Mouse (Mus musculus) CD8-positive naive resting alpha-beta T cell, adult 2 months (primary cell): ENCODE measurements around the gene Ccdc141.

ENCODE experiments used
- DNase-seq, 2 experiments: peaks; one replicate each; pipeline ENCODE4 v3.0.0; 2022; ENCODE audit warnings: low read depth in 2 of 2, low spot score in 2 of 2

Ccdc141 gene

DNA sequence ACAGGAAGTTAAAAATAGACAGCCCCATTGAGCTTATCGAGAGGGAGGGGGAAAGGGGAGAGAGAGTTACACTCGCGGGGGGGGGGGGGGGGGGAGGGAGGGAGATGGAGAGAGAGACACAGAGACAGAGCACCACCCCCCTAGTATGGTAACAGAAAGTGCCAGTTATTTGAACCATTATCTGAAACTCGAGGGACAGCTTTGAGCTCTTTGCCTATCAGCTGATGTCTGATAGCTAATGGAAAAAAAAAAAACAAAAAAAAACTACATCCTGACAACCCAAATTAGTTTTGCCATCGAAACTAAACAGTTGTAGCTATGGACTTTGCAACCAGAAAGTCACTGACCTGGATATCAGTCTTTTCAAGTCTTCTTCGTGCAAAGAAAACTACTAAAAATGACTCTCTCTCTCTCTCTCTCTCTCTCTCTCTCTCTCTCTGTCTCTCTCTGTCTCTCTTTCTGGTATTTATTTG is at the start of gene Ccdc141:
Ccdc141 (minus strand) TSS at position 4 of the 473 bp plus-strand sequence.
- DNase-seq = no peak

DNA sequence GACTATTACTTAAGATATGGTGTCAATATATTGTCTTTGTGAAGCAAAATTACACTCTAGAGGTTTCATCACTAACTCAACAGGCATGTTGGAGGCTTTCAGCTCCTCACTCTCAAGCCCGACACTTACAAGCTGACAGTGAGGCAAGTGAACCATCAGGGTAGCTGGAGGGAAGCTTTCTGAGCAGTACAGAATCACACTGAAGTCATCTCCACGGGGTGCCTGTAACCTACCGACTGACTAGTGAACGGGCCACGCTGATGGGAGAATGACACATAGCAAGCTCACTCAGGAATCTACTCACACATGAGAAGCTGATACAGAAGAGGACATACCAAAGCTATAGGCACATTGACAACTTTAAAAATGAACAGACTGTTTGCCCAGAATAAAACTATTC is 42.4 kb upstream of the Ccdc141 start:
- no peak for DNase-seq

DNA sequence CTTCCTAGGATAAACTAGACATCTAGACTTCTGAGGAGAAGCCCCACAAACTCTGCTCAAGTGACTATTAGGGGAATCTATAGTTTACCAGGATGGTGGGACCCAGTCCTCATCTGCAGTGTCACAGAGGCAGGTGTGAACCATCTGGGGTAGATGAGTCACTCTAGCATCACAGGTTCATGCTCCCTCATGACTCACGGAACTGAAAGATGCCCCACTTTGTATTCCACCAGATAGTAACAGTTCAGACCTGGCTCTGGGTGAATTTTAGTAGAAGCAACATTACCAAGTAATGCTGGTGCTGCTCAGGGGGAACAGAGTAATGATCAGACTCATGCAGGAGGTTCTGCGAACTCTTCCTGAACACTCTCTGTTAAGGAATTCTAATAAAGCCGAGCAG is 36.5 kb upstream of the Ccdc141 start:
- no peak for DNase-seq

DNA sequence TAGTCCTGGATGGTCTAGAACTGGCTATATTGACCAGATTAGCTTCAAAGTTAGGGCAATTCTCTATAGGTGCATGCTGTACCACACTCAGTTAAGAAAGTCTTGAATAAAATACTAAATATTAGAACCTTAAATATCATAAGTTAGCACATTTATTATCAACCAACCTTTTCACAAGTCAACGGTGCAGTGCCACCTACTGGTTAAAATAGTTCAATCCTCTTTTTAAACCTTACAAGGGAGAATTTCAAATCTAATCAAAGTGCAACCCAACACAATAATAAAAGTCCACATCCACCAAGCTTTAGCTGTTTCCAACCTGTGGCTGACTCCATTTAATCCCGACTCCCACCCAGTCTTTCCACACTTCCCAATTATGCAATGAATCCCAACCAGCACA is 33.5 kb upstream of the Ccdc141 start:
- DNase-seq = no peak

DNA sequence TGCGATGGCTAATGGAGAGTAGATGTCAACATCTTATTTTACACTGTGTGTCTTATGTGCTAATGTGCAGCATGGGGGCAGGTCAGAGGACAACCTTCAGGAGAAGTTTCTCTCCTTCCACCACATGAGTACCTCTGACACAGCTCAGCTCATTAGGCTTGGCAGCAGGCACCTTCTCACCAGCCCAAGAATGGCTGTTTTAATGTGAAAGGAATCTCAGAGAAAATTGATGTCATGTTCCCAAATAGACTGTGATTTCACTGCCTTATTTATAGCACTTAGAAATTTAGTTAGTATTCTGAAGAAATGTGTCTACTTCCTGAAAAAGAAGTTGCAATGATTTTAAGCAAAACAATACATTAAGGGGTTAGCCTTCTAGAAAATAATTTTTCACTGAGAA is 31.5 kb upstream of the Ccdc141 start:
- no peak for DNase-seq

DNA sequence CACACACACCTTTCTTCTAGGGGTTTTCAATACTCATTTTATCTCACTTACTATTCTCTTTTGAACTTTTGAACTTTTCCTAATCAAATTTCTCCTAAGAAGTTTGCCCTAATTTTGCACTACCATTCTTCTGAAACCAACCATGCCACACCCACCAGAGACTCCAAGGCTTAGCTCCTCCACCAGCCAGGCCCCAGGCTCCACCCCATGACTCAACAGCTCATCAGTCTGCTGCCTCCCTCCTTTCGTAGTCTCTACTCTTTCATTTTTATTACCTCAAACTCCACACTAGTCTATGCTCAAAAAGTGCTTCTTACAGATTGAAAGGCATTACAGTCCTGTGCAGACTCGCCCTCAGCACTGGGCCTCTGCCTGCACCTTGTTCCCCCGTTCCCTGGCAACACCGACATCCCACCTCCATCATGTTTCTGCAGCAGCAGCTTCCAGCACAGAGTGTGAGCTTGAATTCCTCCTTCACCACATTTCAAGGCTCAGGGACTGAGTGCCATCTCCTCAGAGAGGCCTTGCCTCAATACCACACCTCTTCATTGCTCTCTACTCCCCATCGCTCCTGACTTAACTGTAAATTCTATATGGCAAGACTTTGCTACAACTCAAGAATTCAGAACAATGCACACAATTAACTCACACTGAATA is 30.6 kb upstream of the Ccdc141 start:
- no peak for DNase-seq

DNA sequence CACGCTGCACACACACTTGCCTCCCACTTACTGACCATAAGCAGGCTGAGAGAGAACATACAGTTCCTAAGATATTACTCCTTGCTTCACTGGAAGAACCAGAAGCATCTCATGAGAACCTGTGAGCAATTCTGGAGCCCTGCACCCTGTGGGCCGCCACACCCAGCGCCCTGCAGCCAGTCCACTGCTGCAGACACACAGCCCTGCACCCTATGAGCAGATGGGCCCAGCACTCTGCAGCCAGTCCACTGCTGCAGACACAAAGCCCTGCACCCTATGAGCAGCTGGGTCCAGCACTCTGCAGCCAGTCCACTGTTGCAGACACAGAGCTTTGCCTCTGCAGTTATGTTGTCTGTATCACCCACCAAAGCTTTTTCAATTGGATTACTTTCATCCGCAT is 29.9 kb upstream of the Ccdc141 start:
- DNase-seq = no peak

DNA sequence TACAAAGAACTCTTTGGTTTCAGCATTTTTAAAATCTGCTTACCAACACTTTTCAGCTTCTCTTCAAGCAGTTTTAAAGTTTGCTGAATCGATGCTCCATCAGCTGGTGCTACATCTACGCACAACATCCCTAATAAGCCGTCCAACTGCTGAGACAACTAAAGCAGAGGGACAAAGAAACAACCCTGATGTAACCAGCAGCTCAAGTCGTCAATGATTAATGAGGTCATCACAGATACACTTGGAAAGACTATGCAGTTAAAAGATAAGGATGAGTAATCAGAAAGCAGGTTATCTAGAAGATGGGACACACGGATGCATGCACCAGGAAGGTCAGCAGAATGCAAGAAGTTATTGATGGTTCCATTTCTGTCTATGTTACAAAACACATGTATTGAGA is 27.8 kb upstream of the Ccdc141 start:
- no peak for DNase-seq

DNA sequence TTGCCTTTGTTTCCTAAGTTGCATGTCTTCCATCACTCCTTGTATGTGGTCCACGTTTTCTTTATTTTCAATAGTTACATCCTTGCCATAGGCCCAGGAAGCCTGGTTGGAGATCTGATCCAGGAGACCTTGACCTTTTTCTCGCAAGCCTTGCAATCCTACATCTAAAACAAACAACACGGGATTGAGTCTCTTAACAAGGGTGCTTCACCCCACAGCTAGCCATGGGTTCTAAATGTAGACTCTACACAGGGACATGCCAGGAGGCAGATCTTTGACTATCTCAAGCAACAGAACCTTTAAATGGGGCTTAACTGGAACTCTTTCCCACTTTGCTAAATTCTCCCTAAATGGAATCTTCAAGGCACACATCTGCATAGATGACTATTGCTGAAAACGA is 26.4 kb upstream of the Ccdc141 start:
- no peak for DNase-seq

DNA sequence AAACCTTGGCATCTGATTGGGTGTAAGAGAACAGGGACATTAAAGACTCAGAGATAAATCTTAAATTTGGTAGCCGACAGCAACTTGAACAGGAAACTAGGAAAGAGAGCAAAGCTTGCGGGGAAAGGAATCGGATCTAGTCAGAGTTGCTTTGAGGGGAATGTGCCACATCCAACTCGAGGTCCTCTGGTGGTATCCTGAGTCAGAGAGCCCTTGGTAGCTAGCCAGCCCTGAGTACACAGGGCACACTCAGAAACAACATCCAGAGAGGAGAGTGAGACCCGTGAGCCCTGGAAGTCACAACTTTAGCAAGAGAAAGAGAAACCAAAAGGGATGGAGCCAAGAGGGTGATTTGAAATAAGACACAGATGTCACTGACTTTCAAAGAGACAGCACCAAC is 24.6 kb upstream of the Ccdc141 start:
- DNase-seq = no peak

DNA sequence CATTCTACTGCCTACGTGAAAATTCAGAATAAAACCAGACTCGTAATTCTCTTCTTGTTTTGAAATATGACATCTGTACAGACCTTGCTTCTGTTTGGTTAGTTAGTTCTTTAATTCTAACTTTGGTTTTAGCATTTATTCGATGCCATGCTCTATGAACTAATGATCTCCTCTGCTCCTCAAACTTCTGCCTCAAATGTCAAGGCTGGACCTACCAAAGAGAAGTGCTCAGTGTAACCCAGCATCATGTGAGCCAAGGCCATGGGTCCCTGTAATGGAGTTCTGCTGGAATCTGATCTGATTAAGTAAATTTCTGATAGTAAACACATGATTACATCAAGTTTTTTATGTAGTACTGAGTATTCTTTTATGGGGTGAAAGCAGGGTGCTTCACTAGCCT is 21.4 kb upstream of the Ccdc141 start:
- DNase-seq = no peak

DNA sequence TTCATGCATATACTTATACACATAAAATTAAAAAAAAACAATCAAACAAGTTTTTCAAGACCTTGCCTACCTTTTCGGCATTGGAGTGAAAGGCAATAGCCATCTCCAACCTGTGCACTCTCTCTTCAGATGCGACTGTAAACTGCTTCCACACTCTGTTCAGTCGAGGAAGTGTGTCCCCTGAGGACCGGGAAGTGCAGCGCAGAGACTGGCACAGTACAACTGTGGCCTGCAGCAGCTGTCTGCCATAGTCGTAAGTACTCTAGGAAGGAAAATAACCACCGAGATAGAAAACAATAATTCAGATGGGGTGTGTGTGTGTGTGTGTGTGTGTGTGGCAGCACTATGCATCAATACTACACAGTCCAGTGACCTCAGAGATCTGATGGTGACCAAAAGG is 20.5 kb upstream of the Ccdc141 start:
- DNase-seq = no peak

DNA sequence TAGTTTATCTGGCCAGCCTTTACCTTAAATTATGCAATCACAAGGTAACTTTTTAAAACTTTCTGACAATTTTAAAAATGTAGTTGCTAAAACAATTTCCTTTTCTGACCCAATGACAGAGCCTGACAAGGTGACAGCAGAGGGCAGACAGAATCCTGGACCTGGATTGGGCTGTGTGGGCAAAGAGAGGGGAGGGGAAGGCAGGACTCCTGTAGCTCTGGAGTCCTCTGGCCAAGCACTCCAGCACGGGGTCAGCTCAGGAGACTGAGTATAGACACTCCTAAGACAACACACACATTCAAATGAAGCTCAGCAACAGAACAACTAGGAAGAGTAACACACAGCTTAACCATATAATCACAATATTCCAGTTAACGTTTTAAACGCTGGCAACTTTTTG is 19.9 kb upstream of the Ccdc141 start:
- no peak for DNase-seq

DNA sequence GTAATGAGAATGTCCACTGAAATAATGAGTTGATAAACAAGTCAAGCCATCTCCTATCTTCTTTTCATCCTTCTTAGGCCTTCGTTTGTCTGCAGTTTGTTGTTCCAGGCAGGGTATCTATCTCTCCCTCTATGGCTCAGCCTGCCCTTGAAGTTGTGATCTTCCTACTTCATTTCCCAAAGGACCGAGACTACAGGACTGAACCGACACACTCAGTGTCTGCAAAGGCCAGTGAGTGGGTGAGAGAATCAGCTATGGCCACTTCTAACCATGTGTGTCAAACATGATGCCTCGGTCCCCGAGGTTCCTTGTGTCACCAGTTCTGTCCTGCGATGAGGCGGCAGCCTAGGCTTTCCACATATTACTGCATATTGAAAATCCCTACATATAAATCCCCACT is 19.2 kb upstream of the Ccdc141 start:
- no peak for DNase-seq

DNA sequence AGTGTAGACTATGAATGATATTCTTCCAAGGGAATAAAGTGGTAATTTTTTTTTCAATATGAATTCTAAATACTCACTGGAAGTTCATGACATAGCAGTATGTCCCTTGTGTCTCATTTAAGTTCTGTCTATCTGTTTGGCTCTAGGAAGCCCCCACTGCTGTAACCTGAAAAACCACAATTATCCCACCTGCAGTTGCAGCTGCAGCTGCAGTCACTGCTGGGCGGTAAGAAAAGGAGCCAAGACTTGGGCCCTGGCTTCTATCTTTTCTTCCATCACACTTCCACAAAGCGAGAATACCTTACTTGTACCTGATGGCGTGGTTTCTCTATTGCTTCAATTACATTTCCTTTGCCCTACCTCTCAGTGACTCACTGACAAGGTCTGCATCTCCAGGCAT is 17.1 kb upstream of the Ccdc141 start:
- no peak for DNase-seq

DNA sequence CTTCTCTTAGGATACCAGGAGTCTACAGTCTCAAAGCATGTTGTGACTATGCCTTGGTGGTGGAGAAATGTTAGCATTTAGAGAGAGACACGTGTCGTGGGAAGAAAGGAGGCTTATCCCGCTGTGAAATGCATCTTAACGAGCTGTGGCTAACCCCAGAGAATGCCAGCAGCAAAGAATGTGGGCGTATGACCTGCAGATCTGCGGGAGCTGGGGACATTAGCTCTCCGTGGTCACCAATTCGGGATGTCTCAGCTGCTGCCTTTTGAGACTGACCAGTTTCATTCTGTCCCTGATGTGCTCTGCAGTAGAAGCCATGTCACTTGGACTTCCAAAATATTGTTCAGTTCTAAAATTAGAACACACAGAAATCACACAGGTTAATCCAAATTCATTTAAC is 16.5 kb upstream of the Ccdc141 start:
- no peak for DNase-seq

DNA sequence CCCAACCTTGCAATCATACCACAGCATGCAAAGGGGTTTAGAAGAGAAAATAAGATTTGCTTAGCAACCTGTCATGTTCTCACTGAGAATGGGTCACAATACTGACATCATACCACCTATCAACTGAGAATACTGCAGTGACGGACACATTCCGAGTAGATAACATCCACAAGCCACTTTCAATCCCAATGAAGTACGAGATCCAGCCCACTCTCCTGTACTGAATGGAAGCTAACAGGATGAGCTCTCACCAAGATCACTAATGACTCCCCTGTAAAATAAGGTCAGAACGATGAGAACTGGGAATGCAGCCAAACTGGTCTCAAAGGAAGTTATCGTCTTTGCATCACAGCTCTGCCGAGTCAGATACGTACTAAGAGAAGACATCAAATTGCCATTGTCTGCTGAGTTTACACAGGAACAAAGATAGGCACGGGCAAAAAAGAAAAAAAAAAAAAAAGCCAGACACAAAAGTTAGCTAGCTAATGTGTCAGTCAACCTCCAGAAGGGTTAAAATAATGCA is 13.7 kb upstream of the Ccdc141 start:
- no peak for DNase-seq

DNA sequence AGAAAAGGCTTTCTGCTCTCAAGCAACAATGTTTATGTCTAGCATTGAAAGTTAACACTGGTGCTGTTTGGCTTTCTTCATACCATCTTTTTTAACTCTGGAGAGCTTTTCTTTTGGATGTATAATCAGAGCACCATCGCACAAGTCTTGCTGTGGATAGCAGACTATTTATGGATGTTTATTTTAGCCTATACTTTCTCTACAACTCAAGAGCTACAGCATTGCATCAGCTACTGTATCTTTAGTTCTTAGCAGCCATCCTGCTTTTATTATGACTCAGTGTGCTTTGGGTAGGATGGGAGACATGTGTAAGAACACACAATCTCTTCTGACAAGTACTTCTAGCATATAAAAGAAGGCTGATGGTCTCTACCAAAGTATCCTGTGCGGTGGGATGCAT is 13.2 kb upstream of the Ccdc141 start:
- DNase-seq = no peak

DNA sequence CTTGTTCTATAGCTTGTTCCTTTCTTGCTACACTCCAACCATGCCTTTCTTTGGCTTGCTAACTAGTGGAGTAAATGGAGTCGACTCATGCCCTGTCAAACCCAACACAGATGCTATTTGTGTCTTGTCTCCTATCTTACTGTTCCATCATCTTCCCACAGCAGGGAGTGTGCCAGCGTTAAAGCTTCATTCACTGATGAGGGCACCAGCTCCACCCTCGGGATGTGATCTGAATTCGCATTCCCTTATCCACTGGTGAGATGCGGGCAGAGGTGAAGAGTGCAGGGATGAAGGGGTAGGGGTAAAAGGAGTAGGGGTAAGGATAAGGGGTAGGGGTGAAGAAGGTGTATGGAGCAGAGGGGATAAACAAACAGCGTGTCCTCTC is 12.6 kb upstream of the Ccdc141 start:
- no peak for DNase-seq

DNA sequence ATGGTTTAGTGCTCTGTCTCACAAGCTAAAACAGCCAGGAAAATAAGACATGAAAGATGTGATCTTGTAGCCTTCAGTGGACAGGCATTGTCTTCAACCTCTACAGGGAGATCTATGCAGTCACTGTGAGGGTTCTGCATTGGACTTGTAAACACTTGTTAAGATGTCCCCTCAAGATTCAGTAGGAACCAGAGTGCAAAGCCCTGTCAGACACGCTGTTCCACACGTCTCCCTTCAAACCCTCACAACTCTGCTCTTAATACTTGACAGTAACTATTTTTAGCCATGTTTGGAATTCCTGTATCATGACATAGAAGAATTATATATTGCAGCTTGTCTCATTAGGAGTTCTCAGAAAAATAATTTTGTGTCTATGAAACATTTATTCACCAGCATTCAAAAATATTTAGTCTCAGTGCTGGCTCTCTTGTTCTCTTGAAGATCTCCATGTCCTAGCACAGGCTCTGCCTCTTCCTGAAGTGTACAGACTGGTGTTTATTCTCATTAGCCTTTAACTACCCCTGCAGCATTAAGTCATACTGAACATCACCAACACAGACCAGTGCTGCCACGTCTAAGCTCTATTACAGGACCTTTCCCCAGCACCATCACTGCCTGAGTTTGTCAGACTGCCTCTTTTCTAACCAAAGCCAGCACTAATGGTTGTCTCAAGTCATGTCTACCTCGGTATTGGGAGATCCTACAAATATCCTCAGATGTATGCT is 12.0 kb upstream of the Ccdc141 start:
- no peak for DNase-seq

DNA sequence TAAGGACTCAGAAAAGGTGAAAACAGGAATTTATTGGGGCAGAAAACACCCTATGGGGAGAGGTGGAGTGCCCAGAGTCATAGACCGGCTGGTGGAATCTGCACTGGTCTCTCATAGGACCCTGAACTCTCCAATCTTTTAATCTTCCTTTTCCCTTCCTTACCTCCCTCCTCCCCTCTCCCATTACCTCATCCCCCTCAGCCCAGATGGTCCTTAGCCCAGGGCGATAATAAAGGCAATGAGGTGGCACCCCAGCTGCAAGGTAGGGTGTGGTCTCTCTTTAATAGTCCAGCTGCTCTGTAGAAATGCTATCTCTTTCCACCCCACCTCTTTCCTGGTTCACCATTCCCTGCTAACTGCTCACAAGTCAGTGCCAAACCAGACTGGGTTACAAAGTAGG is 7.0 kb upstream of the Ccdc141 start:
- DNase-seq = no peak

DNA sequence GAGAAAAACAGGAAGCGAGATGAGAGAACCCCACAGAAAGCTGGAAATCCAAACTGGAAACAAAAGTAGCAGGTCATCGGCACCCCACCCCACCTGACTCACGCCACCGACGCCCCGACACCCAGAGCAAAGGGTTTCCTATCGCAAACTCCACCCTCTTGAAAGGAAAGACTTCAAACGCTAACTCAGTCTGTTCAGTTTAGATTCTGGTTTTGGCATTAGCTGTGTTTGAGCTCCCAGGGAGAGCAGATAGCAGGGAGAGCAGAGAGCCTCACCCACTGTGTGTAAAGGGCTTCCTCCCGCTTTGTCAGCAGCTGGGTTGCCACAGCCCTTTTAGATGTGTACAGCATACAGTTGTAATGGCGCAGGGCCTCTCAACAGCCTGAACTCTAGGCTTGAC is 6.0 kb upstream of the Ccdc141 start:
- no peak for DNase-seq

DNA sequence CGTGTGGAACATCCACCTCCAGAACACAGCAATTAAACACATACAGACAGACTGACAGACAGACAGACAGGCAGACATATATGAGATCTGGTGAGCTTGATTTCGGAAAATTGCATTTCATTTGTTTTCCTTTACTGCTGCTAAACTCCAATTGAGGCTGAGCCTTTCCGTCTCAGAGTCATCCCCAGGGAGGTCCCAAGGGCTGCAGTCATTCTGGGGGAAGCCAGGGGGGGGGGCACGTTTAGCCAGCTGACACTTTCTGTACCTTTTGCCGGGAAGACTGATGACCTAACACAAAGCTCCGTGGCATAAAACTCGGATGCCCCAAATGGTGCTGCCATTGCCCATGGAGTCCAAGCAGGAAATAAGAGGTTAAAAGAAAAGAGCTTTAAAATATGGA is 5.0 kb upstream of the Ccdc141 start:
- no peak for DNase-seq
